Mouse (Mus musculus) CH12.LX (cell line): ENCODE data around the gene Tmpo.

Source experiments
- CHD2 ChIP-seq: IDR thresholded peaks from 2 replicates; pipeline ENCODE4 v1.6.1; 2011; ENCODE audit warnings: low read length, improper control_type of control experiment
- CTCF ChIP-seq, 2 experiments: IDR thresholded peaks in 1 of 2; conservative IDR thresholded peaks in 1 of 2; 2 replicates each; pipeline ENCODE4 v1.5.1; 2011 to 2012; ENCODE audit warnings: low read depth in 2 of 2, low read length in 2 of 2, improper control_type of control experiment in 1 of 2, inconsistent platforms in 1 of 2, mild to moderate bottlenecking in 1 of 2, moderate library complexity in 1 of 2
- EP300 ChIP-seq: IDR thresholded peaks from 2 replicates; pipeline ENCODE4 v1.6.1; 2011; ENCODE audit warnings: low read length, improper control_type of control experiment
- HCFC1 ChIP-seq: IDR thresholded peaks from 2 replicates; pipeline ENCODE4 v1.6.1; 2012; ENCODE audit warnings: low read depth, mild to moderate bottlenecking, inconsistent platforms, low read length, improper control_type of control experiment
- MAFK ChIP-seq: IDR thresholded peaks from 2 replicates; pipeline ENCODE4 v1.6.1; 2011; ENCODE audit warnings: low read length, improper control_type of control experiment; ENCODE audit not compliant: insufficient replicate concordance
- MEF2A ChIP-seq: IDR thresholded peaks from 2 replicates; pipeline ENCODE4 v1.6.1; 2014; ENCODE audit warnings: low read depth, mild to moderate bottlenecking, inconsistent platforms, low read length, improper control_type of control experiment, borderline replicate concordance
- NELFE ChIP-seq: IDR thresholded peaks from 2 replicates; pipeline ENCODE4 v1.6.1; 2011; ENCODE audit warnings: low read depth, low read length, improper control_type of control experiment
- POLR2A ChIP-seq: IDR thresholded peaks from 2 replicates; pipeline ENCODE4 v1.6.1; 2011; ENCODE audit warnings: low read depth, mild to moderate bottlenecking, improper control_type of control experiment, low read length
- POLR2AphosphoS2 ChIP-seq: IDR thresholded peaks from 2 replicates; pipeline ENCODE4 v1.6.1; 2011; ENCODE audit warnings: low read depth, low read length, improper control_type of control experiment
- SIN3A ChIP-seq: IDR thresholded peaks from 2 replicates; pipeline ENCODE4 v1.6.1; 2012; ENCODE audit warnings: low read length, improper control_type of control experiment, inconsistent platforms
- TCF12 ChIP-seq: IDR thresholded peaks from 2 replicates; pipeline ENCODE4 v1.6.1; 2014; ENCODE audit warnings: low read depth, mild to moderate bottlenecking, inconsistent platforms, low read length, improper control_type of control experiment
- UBTF ChIP-seq: IDR thresholded peaks from 2 replicates; pipeline ENCODE4 v1.6.1; 2012; ENCODE audit warnings: low read depth, mild to moderate bottlenecking, inconsistent platforms, low read length, improper control_type of control experiment, moderate library complexity
- ZNF384 ChIP-seq: IDR thresholded peaks from 2 replicates; pipeline ENCODE4 v1.6.1; 2012; ENCODE audit warnings: low read depth, low read length, improper control_type of control experiment, inconsistent platforms

DNA sequence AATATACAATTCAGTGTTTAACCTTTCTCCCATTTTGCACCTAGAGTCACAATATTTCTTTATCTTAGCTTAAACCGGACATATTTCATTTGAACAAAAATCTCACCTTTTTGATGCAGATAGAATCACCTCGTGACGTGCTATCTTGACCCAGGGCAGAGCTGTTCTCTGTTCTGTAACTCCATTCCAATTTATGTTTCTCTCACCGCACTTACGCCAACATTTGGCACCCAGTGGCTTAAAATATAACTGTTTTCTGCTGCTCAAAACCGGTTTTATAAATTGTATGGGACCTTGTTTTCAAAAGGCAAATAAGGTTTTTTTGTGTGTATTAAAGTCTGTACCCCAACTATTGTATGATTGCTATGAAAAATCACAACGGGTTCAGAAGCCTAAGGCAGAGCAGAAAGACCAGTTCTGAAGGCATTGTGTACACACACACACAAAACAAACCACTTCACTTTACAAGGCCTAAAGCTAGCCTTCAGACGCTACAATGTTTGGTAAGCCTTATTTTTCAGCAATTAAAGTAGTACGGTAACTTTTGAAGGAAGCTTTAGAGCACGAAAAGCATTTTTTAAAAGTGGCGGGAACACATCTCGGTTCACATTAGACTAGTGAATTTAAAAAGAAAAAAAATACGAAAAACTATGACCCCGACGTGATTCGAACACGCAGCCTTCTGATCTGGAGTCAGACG is at the start of gene Tmpo:
- TF ChIP-seq UBTF = no peak
- TF ChIP-seq HCFC1 = no peak; the same call in 1 of the 2 replicates
- TF ChIP-seq CTCF (conservative IDR thresholded peaks at IDR 0.05 in 1 of 2, IDR thresholded peaks at IDR 0.05 in 1 of 2; ENCODE audit: low read depth in 2 of 2, low read length in 2 of 2) = no peak
- TF ChIP-seq SIN3A = peak; percentile 5; the same call in 1 of the 2 replicates
- no peak for TF ChIP-seq CHD2
- no peak for TF ChIP-seq TCF12
- no peak; the same call in 1 of the 2 replicates for TF ChIP-seq POLR2A
- no peak for TF ChIP-seq POLR2AphosphoS2
- no peak for TF ChIP-seq MEF2A
- TF ChIP-seq EP300 = no peak
- peak; percentile 69 for TF ChIP-seq ZNF384
- no peak for TF ChIP-seq NELFE
- TF ChIP-seq MAFK = no peak
